Mouse (Mus musculus) ES-E14 (cell line): ENCODE results near the gene Ankrd28.
"Not testable (repeated sequence)": the region's sequence is repeated elsewhere in the genome, so short reads cannot be mapped to it uniquely, and the experiment has no call there.

Experiments used
- CHD2 ChIP-seq: IDR thresholded peaks from 2 replicates; pipeline ENCODE4 v1.6.1; 2014; ENCODE audit warnings: mild to moderate bottlenecking, low read depth, low read length, inconsistent platforms
- HCFC1 ChIP-seq: IDR thresholded peaks from 2 replicates; pipeline ENCODE4 v1.6.1; 2012; ENCODE audit warnings: low read length, inconsistent platforms, borderline replicate concordance; ENCODE audit not compliant: insufficient read depth
- MAFK ChIP-seq: IDR thresholded peaks from 2 replicates; pipeline ENCODE4 v1.6.1; 2014; ENCODE audit warnings: mild to moderate bottlenecking, low read depth, low read length, inconsistent platforms; ENCODE audit not compliant: insufficient read depth
- ZC3H11A ChIP-seq: IDR thresholded peaks from 2 replicates; pipeline ENCODE4 v1.6.1; 2012; ENCODE audit warnings: low read depth, mild to moderate bottlenecking, inconsistent platforms, low read length, borderline replicate concordance
- ZNF384 ChIP-seq: IDR thresholded peaks from 2 replicates; pipeline ENCODE4 v1.6.1; 2012; ENCODE audit warnings: low read depth, low read length, inconsistent platforms

DNA sequence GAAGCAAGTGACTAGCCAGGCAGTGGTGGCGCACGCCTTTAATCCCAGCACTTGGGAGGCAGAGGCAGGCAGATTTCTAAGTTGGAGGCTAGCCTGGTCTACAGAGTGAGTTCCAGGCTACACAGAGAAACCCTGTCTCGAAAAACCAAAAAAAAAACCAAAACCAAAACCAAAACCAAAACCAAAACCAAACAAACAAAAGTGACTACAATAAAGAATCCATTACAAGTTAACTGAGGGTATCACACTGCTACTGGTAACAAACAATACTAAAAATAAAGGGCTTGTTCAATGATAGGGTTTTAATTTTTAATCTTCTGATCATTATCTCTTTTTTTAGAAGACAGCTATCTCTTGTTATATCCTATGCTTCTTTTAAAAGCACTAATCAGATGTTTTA, 72.0 kb downstream of the Ankrd28 start:
- TF ChIP-seq ZC3H11A, ZNF384, CHD2, MAFK, HCFC1: not testable (repeated sequence)
